Mouse (Mus musculus): ENCODE measurements around the gene Meox1. TPM values are rescaled to one million over a fixed set of nuclear protein-coding genes. Genes with fewer than 3 reads are reported as not detected.
A peak's percentile ranks its signal among the peaks of the same experiment; 100 is the strongest.

Gene Meox1
- polyA plus RNA-seq, 1 experiment from 2014 or later = 8.2 TPM

DNA sequence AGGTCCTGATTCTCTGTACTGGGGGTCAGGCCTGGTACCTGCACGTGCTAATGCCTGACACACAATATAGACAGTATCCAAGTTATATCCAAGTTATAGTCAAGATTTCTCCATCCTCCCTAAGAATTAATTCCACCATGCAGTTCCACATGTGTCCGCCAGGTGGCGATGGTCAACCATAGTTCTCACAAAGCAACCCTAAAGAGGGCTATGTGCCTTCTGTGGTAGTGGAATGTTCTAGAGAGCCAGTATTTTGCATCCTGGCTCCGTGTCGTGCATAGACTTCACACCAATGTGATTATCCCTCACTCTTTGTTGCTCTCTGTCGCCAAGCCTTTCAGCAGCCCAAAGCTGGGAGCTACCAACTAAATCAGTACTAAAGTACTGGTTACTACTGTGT lies 25.5 kb upstream of the Meox1 start:
- DNase-seq (ENCODE audit: low spot score) = peak; percentile 92
- peaks cover 40% of the 10 kb centered on the region for H3K27me3 ChIP-seq (ENCODE audit: insufficient read depth, poor library complexity, severe bottlenecking)
- no peaks in the 10 kb centered on the region for H3K9me3 ChIP-seq
- H3K27ac ChIP-seq = no peak overlapping the region
- no peaks in the 10 kb centered on the region for H3K36me3 ChIP-seq
- no peak overlapping the region for H3K4me3 ChIP-seq
- WGBS = 2% methylated on average over 6 of the region's 6 CpGs
- peaks cover 17% of the 10 kb centered on the region for H3K4me1 ChIP-seq

DNA sequence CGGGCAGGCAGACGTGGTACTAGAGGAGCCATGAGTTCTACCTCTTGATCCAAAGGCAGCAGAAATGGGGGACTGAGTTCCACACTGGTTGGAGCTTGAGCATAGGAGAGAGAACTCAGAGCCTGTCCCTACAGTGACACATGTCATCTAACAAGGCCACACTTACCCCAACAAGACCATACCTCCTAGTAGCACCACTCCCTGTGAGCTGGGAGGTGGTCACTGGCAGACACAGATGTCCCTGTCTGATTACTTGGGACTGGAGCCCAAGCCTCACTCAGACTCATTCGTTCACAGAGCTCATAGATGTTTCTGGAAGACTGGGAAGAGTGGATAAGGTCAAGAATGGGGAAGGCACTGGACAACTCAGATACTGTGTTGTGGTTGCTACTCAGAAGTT lies 24.4 kb upstream of the Meox1 start:
- Histone ChIP-seq H3K4me1 (peaks cover 13% of the 10 kb centered on the region), H3K4me3 (no peak overlapping the region), H3K36me3 (no peaks in the 10 kb centered on the region), H3K27ac (no peak overlapping the region), H3K9me3 (no peaks in the 10 kb centered on the region), H3K27me3 (ENCODE audit: insufficient read depth, poor library complexity, severe bottlenecking) (peaks cover 37% of the 10 kb centered on the region)
- DNase-seq (ENCODE audit: low spot score) = no peak
- 61% methylated on average over 3 of the region's 3 CpGs for WGBS

DNA sequence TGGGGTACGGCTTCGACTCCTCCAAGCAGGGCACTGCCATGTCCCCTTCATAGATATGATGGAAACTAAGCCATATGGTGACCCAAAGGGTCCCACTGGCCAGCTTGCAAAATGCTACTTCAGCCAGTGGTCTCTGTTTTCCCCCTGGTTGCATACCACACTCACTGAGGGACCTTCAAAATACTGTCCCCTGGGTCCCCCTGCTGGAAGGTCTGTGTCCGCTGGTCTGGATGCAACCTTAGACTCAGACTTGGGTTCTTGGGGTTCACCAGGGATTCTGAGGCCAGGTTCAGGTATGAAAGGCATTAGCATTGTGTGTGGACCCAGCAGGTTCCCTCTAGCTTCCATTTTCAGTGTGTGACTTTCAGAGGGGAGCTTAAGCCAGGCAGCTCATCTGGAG lies 22.6 kb upstream of the Meox1 start:
- no peaks in the 10 kb centered on the region for H3K36me3 ChIP-seq

DNA sequence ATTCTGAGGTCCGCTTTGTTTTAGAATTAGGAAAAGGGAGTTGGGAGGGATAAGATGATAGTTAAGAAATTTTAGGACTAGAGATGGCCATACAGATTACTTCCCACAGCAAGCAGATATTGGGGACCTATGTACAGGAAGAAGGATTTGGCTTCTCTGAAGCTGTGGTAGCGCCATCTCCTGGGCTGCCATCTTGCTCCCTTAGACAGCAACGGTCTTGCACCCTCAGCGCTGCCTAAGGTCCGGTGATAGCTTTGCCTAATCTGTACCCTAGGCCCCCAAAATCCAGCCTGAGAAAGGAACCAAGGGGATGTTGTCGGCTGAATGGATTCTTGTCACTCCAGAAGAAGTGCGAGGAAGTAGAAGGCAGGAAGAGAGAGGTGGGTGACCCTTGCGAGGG lies 19.4 kb upstream of the Meox1 start:
- no peak for DNase-seq (ENCODE audit: low spot score)
- Histone ChIP-seq H3K4me1 (0 out of 2 replicates have a peak, but pooled peaks cover 5% of the 10 kb centered on the region), H3K36me3 (no peaks in the 10 kb centered on the region), H3K4me3 (no peak overlapping the region), H3K9me3 (no peaks in the 10 kb centered on the region), H3K27me3 (ENCODE audit: insufficient read depth, poor library complexity, severe bottlenecking) (peaks cover 63% of the 10 kb centered on the region), H3K27ac (no peak overlapping the region)
- 51% methylated on average over 8 of the region's 8 CpGs for WGBS

More for the DNA sequence above, 22.6 kb upstream of the Meox1 start:
- Histone ChIP-seq H3K27me3 (ENCODE audit: insufficient read depth, poor library complexity, severe bottlenecking) (peaks cover 43% of the 10 kb centered on the region), H3K9me3 (no peaks in the 10 kb centered on the region), H3K4me1 (peaks cover 13% of the 10 kb centered on the region), H3K4me3 (no peak overlapping the region), H3K27ac (0 out of 2 replicates have a peak overlapping the region, but pooled peaks have one; percentile 3)
- 60% methylated on average over 3 of the region's 3 CpGs for WGBS
- no peak for DNase-seq (ENCODE audit: low spot score)

DNA sequence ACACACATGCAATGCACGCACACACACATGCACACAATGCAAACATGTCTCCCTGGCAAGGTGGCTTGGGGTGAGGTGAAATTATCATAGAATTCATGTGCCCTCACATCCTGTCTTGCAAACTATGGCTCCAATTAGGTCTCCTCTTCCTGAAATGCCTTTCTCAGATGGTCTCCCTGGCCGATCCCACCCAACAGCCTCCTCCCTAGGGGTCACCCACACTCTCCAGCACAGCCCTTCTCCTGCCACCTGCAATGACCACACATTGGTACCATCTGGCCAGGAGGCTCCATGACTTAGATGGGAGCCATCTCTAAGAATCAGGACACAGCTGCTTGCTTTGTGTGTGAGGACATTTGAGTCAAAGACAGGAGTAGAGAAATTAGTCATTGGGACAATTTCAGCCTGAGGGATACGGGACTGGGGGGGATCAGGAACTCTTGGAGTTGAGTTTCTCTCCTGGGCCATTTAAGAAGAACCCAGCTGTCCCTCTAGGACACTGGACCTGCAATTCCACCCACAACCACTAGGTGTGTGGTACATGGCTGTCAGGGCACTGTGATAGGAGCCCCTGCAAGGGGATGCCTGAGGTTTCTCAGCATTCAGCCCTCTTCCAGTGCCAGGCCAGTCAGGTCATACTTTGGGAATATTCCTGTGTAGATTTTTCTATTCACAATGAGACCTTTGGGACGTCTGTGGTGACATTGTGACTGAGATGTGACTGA lies 17.8 kb upstream of the Meox1 start:
- Histone ChIP-seq H3K4me3 (no peak overlapping the region), H3K4me1 (peaks cover 14% of the 10 kb centered on the region; the same call in 1 of the 2 replicates), H3K9me3 (no peaks in the 10 kb centered on the region), H3K27me3 (ENCODE audit: insufficient read depth, poor library complexity, severe bottlenecking) (peaks cover 53% of the 10 kb centered on the region), H3K36me3 (no peaks in the 10 kb centered on the region), H3K27ac (no peak overlapping the region)
- DNase-seq (ENCODE audit: low spot score) = no peak
- 60% methylated on average over 4 of the region's 4 CpGs for WGBS

DNA sequence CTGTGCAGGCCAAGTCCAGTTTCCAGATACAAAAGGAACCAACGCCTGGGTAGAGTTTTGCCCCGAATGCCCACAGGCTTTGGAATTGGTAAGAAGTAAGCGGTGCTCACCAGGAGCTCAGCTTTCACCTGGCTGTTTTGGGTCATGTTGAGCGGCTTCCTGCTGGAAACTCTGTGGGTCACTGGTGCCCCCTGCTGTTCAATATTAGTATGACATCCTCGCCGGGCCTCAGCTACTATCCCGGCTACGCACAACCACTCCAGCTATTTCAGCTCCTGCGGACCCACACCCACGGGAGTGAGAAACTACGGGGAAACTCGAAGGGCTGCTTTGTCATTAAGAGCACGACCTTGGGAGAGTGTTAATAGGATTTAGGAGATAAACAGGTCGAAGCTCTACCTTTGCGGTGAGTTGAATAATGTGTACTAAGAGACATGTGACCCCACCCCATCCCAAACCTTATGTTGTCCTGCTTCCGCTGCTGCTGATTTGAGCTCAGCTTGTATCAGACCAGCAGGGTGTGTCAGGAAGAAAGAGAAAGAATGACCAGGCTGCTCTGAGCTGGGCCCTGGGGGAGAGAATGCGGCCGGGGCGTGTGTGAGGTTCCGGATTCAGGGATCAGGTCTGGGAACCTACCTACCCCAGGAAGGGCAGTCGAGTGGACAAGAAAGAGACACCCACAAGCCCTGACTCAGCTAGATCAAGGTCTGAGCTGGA lies 16.2 kb upstream of the Meox1 start:
- WGBS = 20% methylated on average over 21 of the region's 21 CpGs
- peaks cover 45% of the 10 kb centered on the region for H3K27me3 ChIP-seq (ENCODE audit: insufficient read depth, poor library complexity, severe bottlenecking)
- H3K27ac ChIP-seq = no peak overlapping the region

DNA sequence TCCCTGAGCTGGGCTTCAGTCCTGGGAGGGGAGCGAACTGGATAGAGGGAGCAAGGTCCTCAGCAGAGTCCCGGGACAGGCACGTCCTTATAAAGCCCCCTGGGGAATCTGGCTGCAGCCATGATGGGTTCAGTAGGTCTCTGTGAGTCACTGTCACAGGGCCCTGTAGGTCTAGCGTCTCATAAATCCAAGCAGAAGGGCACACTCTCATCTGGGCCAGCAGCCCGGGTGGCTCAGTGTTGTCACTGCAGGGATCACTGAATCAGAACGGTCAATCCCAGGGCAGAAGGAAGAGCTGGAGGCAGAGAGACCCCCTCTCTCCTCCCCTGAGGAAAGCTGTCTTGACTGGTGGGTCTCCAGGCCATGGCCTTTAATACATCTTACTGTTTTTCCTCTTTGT lies 14.6 kb upstream of the Meox1 start:
- Histone ChIP-seq H3K4me1 (peaks cover 30% of the 10 kb centered on the region), H3K27me3 (ENCODE audit: insufficient read depth, poor library complexity, severe bottlenecking) (peaks cover 42% of the 10 kb centered on the region), H3K9me3 (no peaks in the 10 kb centered on the region), H3K4me3 (no peak overlapping the region), H3K36me3 (no peaks in the 10 kb centered on the region), H3K27ac (0 out of 2 replicates have a peak overlapping the region, but pooled peaks have one; percentile 22)
- 64% methylated on average over 6 of the region's 6 CpGs for WGBS
- no peak for DNase-seq (ENCODE audit: low spot score)

More for the DNA sequence above, 16.2 kb upstream of the Meox1 start:
- DNase-seq (ENCODE audit: low spot score) = peak; percentile 88
- H3K36me3 ChIP-seq = no peaks in the 10 kb centered on the region
- H3K9me3 ChIP-seq = no peaks in the 10 kb centered on the region
- H3K4me1 ChIP-seq = peaks cover 25% of the 10 kb centered on the region
- H3K4me3 ChIP-seq = 0 out of 2 replicates have a peak overlapping the region, but pooled peaks have one; percentile 12

DNA sequence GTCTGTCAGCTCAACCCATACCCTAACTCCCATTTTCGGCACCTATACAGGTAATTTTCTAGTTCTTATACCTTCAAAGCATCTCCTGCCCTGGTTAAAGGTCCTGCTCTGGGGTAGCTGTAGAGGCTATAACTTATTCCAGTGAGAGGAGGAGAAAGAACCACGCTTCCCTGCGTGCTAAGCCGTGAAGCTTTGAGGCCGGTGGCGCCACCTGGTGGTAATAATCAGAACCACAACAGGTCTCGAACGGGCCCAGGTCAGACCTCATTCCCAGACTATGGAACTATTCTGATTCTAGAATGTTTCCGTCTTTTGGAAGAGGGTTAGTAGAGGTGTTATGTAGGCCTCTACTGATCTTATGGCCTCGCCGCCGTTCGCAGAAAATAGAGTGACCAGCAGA lies 10.9 kb upstream of the Meox1 start:
- WGBS = 21% methylated on average over 13 of the region's 13 CpGs
- H3K4me3 ChIP-seq = no peak overlapping the region
- no peak for DNase-seq (ENCODE audit: low spot score)
- H3K27me3 ChIP-seq (ENCODE audit: insufficient read depth, poor library complexity, severe bottlenecking) = peaks cover 17% of the 10 kb centered on the region
- 0 out of 2 replicates have a peak, but pooled peaks cover 5% of the 10 kb centered on the region for H3K9me3 ChIP-seq
- no peaks in the 10 kb centered on the region for H3K36me3 ChIP-seq
- H3K27ac ChIP-seq = no peak overlapping the region
- peaks cover 32% of the 10 kb centered on the region for H3K4me1 ChIP-seq

DNA sequence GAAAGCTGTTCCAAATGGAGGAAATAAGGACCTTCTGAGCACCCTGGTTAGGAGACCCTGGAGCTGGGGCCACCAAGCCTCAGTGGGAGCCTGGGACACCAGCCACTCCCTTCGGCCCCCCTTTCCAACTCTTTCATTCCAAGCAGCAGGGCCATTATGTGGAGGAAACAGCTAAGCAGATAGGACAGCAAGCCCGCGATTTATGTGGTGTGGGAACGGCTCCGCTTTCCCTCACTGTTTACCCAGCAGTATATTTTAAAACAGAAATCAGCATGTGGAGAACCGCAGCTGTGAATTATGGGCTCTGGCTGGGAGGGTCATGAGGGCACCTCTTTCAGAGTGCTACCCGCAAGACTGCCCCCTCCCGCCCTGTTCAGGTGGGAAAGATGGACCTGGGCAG lies 7.1 kb upstream of the Meox1 start:
- WGBS = 74% methylated on average over 8 of the region's 8 CpGs
- 0 out of 2 replicates have a peak, but pooled peaks cover 1% of the 10 kb centered on the region for H3K27me3 ChIP-seq (ENCODE audit: insufficient read depth, poor library complexity, severe bottlenecking)
- DNase-seq (ENCODE audit: low spot score) = no peak
- no peak overlapping the region for H3K4me3 ChIP-seq
- H3K27ac ChIP-seq = no peak overlapping the region
- peaks cover 32% of the 10 kb centered on the region for H3K4me1 ChIP-seq
- H3K9me3 ChIP-seq = 0 out of 2 replicates have a peak, but pooled peaks cover 5% of the 10 kb centered on the region
- no peaks in the 10 kb centered on the region for H3K36me3 ChIP-seq

DNA sequence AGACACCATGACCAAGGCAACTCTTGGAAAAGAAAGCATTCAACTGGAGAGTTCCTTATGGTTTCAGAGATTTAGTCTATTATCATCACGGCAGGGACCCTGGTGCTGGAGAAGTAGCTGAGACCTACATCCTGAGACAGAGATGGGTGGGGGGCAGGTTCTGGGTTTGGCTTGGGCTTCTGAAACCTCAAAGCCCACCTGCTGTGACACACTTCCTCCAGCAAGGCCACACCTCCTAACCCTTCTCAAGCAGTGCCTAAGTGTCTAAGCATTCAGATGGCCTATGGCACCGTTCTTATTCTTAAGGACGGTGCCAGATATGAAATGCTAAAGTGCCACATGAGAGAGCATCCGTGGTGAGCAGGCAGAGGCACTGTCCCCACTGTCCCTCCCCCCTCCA lies 4.2 kb upstream of the Meox1 start:
- no peak overlapping the region for H3K27ac ChIP-seq
- 86% methylated on average over 4 of the region's 4 CpGs for WGBS
- no peak overlapping the region for H3K4me3 ChIP-seq
- DNase-seq (ENCODE audit: low spot score) = no peak
- H3K36me3 ChIP-seq = no peaks in the 10 kb centered on the region
- peaks cover 26% of the 10 kb centered on the region for H3K27me3 ChIP-seq (ENCODE audit: insufficient read depth, poor library complexity, severe bottlenecking)
- peaks cover 41% of the 10 kb centered on the region for H3K4me1 ChIP-seq
- H3K9me3 ChIP-seq = 0 out of 2 replicates have a peak, but pooled peaks cover 5% of the 10 kb centered on the region

DNA sequence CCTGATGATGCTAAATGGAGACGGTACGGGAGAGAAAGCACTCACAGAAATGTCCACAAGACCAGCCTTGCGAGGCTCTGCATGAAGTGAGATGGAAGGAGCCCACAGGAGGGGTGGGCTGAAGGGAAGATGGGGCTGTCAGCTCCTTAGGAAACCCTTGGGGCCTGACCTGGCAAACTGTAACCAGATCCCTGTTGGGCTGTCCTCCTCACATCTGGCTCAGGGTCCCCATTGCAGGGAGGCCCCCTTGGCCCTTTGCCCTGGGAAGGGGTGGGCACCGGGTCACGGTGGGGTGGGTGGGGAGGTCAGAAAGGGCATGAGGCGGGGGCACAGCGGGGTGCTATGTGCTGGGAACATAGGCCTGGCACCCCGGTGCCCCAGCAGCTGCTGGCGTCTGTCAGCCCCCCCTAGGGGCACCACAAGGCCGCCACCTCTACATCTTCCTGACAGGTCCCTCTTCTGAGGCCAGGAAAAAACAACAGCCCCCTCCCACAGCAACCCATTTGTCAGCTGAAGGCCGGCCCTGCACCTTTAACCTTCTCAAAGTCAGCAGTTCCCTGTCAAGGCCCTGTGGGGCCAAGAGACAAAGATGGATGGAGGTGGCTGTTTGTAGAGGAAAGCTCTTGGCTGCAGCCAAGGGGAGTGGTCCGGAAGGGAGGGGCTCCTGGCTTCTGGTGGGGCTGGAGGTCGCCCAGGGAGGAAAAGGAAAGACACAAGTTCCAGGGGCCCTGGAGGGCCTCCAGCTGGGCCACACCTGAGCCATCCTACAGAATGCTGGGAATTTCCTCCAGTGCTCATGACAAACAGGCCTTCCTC lies 2.6 kb upstream of the Meox1 start:
- WGBS = 35% methylated on average over 13 of the region's 13 CpGs

DNA sequence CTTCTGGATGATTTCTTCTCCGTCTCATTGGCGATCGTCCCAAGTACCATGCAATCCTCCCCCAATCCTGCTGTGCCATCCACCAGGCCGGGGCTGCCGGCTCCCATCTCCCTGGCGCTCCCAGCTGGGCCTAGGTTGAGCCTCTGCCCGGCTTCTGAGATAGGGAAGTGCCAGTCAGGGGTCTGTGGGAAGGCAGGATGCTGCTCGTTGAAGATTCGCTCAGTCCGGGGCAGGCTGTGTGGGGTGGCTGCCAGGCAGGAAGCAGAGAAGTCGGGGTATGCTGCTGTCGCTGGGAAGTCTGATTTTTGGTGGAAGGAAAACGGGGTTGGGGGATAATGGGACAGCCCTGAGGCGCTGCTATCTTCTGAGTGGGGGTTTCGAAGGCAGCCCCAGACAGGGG lies 614 bp downstream of the Meox1 start:
- WGBS = 22% methylated on average over 15 of the region's 15 CpGs
- DNase-seq (ENCODE audit: low spot score) = no peak
- peak overlapping the region; percentile 77 for H3K27ac ChIP-seq
- H3K4me3 ChIP-seq = peak overlapping the region; percentile 26
- H3K9me3 ChIP-seq = no peaks in the 10 kb centered on the region
- H3K4me1 ChIP-seq = peaks cover 69% of the 10 kb centered on the region
- H3K36me3 ChIP-seq = no peaks in the 10 kb centered on the region
- peaks cover 59% of the 10 kb centered on the region for H3K27me3 ChIP-seq (ENCODE audit: insufficient read depth, poor library complexity, severe bottlenecking)

More for the DNA sequence above, 2.6 kb upstream of the Meox1 start:
- no peak overlapping the region for H3K4me3 ChIP-seq
- H3K4me1 ChIP-seq = peaks cover 55% of the 10 kb centered on the region
- no peak for DNase-seq (ENCODE audit: low spot score)
- peaks cover 41% of the 10 kb centered on the region for H3K27me3 ChIP-seq (ENCODE audit: insufficient read depth, poor library complexity, severe bottlenecking)
- peak overlapping the region; percentile 60 for H3K27ac ChIP-seq
- H3K9me3 ChIP-seq = 0 out of 2 replicates have a peak, but pooled peaks cover 5% of the 10 kb centered on the region
- no peaks in the 10 kb centered on the region for H3K36me3 ChIP-seq
